Mouse (Mus musculus) adrenal gland, adult 2 months (tissue): ENCODE measurements at regions not wholly inside any gene's neighbourhood (a gene's known extent, or its start where the extent isn't known, plus 50 kb on each side); places are given as distances from the start of the nearest gene placed in this dataset.

ENCODE experiments used
- DNase-seq: peaks from one replicate; pipeline ENCODE4 v3.0.0; 2021

GRCm38 (mm10) chr7:143951172-143951571, 50.6 kb upstream of the Shank2 start:
- peak; percentile 48 for DNase-seq
